Mouse (Mus musculus): ENCODE measurements around the gene Dazap1.

DNA sequence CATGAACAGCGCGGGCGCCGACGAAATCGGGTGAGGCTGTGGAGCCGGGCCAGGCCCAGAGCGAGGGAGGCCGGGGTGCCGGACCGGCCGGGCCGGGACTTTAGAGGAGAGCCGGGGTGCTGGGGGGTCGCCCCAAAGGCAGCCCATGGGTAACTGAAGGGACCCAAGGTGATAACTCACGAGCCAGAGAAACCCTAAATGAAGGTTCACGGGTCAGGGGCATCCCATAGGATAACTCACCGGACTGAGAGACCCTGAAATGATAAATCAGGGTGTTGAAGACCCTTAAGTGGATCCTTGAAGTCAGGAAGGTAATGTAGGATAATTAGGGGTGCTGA is 3.8 kb downstream of the Dazap1 start:
- TF ChIP-seq TBP (IDR thresholded peaks at IDR 0.05; ENCODE audit: low read depth, low read length) (no peak), POLR2A (IDR thresholded peaks at IDR 0.05; ENCODE audit: control insufficient read depth in 1 of 2, insufficient read depth in 1 of 2, low read depth in 1 of 2, low read length in 2 of 2, poor library complexity in 1 of 2) (no peak), CTCF (IDR thresholded peaks at IDR 0.05 in 2 of 3, conservative IDR thresholded peaks at IDR 0.05 in 1 of 3; ENCODE audit: control insufficient read depth in 1 of 3, insufficient read depth in 1 of 3, low read depth in 2 of 3, low read length in 3 of 3, poor library complexity in 1 of 3, severe bottlenecking in 1 of 3) (no peak), NELFE (IDR thresholded peaks at IDR 0.05; ENCODE audit: low read depth, low read length) (no peak), POLR2AphosphoS5 (IDR thresholded peaks at IDR 0.05; ENCODE audit: borderline replicate concordance, low read depth, low read length) (no peak)

Measured in MEL (cell line).